Mouse (Mus musculus): ENCODE measurements around the gene Hoxd12. TPM values are rescaled to one million over a fixed set of nuclear protein-coding genes. Genes with fewer than 3 reads are reported as not detected.

The Hoxd12 gene
- polyA plus RNA-seq, 1 experiment from 2014 or later: 0.50 TPM

DNA sequence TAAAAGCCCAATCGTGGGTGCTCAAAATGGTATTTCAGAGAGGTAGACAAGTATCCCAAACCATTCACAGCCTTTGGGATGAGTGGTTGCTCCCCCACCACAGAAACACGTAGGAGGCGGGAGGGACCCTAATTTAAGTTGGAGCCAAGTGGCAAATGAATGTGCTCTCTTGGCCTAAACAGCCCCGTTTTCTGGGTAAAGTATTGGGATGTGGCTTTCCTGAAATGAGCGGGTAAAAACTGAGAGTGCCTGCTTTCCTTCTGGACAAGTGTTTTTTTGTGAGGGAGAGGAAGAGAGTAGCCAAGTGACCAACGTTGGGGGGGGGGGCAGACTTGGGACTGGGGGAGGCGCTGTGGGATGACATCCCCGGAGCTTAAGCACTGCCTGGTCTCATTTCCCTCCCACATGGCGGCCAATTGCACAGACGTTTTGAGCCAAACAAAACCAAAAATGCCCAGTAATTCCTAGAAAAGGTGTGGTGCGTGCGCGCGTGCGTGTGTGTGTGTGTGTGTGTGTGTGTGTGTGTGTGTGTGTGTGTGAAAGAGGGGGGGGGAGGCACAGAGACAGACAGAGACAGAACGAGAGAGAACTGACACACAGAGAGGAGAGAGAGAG, 36.2 kb downstream of the Hoxd12 start:
- H3K4me1 ChIP-seq (replicated peaks): peaks cover 58% of the 10 kb centered on the region
- peak overlapping the region; percentile 99 for H3K4me3 ChIP-seq
- H3K9ac ChIP-seq: peak overlapping the region; percentile 100
- H3K36me3 ChIP-seq: no peaks in the 10 kb centered on the region
- ATAC-seq (ENCODE audit: low read depth): no peak
- no peaks in the 10 kb centered on the region for H3K9me3 ChIP-seq
- no peaks in the 10 kb centered on the region for H3K27me3 ChIP-seq
- H3K4me2 ChIP-seq: peak overlapping the region; percentile 69
- H3K27ac ChIP-seq (replicated peaks): peak overlapping the region; percentile 100
- 1% methylated on average over 16 of the region's 16 CpGs for WGBS

DNA sequence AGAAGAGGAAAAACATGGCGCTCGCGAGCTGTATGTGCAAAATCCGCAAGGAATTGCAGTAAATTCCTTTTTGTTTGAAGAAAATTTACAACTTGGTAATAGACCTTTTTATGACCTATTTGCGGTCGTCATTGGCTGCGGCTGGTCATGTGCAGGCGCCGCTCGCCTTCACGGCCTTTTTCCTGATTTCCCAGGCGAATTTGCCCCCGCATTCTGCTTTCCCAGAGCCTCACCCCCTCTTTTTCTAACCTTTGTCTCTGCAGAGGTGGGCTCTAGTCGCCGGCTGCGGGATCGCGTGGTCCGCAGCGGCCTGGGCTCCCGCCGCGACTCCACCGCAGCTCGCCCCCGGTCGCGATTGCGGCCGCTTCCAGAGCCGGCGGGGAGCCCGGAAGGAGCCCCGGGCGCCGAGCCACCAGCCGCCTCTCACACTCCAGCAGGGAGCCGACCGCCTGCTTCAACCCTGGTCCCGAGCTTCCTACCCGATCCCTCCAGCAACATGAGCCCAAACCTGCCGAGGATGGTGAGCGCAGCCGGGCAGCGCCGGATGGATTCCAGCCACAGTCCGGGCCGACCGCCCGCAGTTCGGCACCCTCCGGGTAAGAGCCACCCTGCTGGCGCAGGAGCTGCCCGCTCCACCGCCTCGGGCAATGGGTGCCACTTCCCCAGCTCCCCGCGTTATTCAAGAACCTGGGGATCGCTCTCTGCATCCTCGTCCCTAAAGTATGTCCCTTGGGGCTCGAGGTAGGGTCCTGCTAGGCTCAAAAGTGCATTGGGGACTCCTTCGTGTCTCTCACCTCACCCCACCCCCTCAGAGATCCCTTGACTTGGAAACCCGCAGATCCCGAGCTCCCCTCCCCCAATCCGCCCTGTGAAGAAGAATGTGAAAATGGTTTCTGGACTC, 37.2 kb downstream of the Hoxd12 start, which contains the start of the genes Hoxd3 and Hoxd4:
TSS of gene Hoxd3 (plus strand) at position 207 of the 901 bp plus-strand sequence.
TSS of gene Hoxd4 (plus strand) at position 209 of the 901 bp plus-strand sequence.
- peak; percentile 71 for ATAC-seq (ENCODE audit: low read depth)
- WGBS: under 1% methylated on average over 65 of the region's 65 CpGs

DNA sequence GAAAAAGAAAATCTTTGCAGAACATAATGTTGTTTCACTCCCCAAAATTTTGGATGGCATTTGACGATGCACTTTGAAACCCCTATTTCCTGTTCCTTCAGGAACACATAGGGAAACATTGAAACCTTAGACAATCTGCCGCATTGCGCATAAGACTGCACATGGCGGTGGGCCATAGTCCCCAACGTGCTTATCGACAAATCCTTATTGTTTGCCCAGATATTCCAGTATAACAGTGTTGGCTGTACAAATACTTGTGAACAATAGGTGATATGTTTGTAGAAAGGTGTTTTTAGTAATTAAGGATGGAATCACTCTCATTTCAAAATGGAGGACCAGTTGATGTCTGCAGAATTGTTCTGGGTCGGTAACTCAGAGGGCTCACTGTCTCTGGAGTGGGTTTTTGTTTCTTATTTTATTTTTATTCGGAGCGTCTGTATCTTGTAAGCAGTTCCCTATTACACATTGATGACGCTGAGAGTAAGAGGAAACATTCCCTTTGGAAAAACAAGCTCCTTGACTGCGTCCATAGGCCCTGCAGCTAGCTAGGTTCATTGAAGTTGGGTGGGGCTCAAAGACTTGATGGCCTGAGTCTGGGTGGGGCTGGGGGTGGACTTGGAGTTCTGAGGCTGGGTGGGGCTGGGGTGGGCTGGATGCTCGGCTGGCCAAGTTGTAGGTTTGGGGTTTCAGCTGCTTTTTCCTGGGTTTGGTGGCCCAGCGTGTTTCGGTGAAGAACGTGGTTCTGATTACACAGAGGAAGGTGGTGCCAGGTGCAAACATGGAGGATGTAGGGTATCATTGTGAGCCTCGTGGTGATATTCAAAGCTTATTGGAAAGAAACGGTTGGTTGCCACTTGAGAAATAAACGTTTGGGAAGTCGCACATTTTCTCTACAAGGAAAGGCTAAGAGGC, 38.7 kb downstream of the Hoxd12 start:
- no peaks in the 10 kb centered on the region for H3K9me3 ChIP-seq
- H3K4me2 ChIP-seq: peak overlapping the region; percentile 69
- no peaks in the 10 kb centered on the region for H3K36me3 ChIP-seq
- peak overlapping the region; percentile 99 for H3K4me3 ChIP-seq
- no peak for ATAC-seq (ENCODE audit: low read depth)
- peaks cover 64% of the 10 kb centered on the region for H3K4me1 ChIP-seq (replicated peaks)
- H3K27ac ChIP-seq (replicated peaks): peak overlapping the region; percentile 100
- 4% methylated on average over 19 of the region's 19 CpGs for WGBS
- H3K27me3 ChIP-seq: no peaks in the 10 kb centered on the region
- peak overlapping the region; percentile 100 for H3K9ac ChIP-seq

More for the DNA sequence above, 37.2 kb downstream of the Hoxd12 start, which contains the start of the genes Hoxd3 and Hoxd4:
- H3K27me3 ChIP-seq: no peaks in the 10 kb centered on the region
- peak within 1 kb of the TSS; percentile 99 for H3K4me3 ChIP-seq
- peak within 1 kb of the TSS; percentile 69 for H3K4me2 ChIP-seq
- peak within 1 kb of the TSS; percentile 100 for H3K27ac ChIP-seq (replicated peaks)
- peaks cover 62% of the 10 kb centered on the region for H3K4me1 ChIP-seq (replicated peaks)
- H3K9ac ChIP-seq: peak within 1 kb of the TSS; percentile 100
- no peaks in the 10 kb centered on the region for H3K9me3 ChIP-seq
- no peaks in the 10 kb centered on the region for H3K36me3 ChIP-seq

- peak overlapping the region; percentile 99 for H3K4me3 ChIP-seq
- peak overlapping the region; percentile 100 for H3K9ac ChIP-seq
- H3K4me1 ChIP-seq (replicated peaks): peaks cover 64% of the 10 kb centered on the region
Measured at GRCm38 (mm10) chr2:74714156-74714789, 39.5 kb downstream of the Hoxd12 start.

DNA sequence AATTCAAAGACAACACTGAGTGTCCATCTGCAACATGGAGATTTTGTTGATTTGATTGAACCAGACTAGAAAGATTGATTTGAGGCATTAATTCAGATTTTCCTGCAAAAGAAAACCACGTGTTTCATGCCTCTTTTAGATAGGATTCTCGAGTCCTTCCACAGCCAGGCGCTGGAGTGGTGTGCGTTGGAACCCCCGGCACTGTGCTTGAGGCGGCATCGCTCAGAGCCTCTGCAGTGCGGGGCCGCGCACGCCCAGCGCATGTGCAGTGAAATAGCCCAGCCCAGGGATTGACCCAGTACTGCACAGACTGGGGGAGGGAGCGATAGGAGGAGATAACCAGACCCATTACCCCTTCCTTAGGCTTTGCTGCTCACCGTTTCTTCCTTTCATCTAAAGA, 40.1 kb downstream of the Hoxd12 start:
- Histone ChIP-seq H3K9me3 (no peaks in the 10 kb centered on the region), H3K27ac (replicated peaks) (peak overlapping the region; percentile 100), H3K4me1 (replicated peaks) (peaks cover 64% of the 10 kb centered on the region), H3K27me3 (no peaks in the 10 kb centered on the region), H3K9ac (peak overlapping the region; percentile 100), H3K36me3 (no peaks in the 10 kb centered on the region), H3K4me2 (peak overlapping the region; percentile 69), H3K4me3 (peak overlapping the region; percentile 99)
- under 1% methylated on average over 14 of the region's 14 CpGs for WGBS
- ATAC-seq (ENCODE audit: low read depth): peak; percentile 83

More at GRCm38 (mm10) chr2:74714156-74714789, 39.5 kb downstream of the Hoxd12 start:
- ATAC-seq (ENCODE audit: low read depth): no peak
- Histone ChIP-seq H3K27ac (replicated peaks) (peak overlapping the region; percentile 100), H3K9me3 (no peaks in the 10 kb centered on the region), H3K36me3 (no peaks in the 10 kb centered on the region), H3K4me2 (peak overlapping the region; percentile 69), H3K27me3 (no peaks in the 10 kb centered on the region)
- 2% methylated on average over 18 of the region's 18 CpGs for WGBS

GRCm38 (mm10) chr2:74715504-74716241, 40.9 kb downstream of the Hoxd12 start:
- Histone ChIP-seq H3K27me3 (no peaks in the 10 kb centered on the region), H3K4me2 (peak overlapping the region; percentile 69), H3K9ac (peak overlapping the region; percentile 100), H3K27ac (replicated peaks) (peak overlapping the region; percentile 100), H3K4me3 (peak overlapping the region; percentile 99), H3K4me1 (replicated peaks) (peaks cover 64% of the 10 kb centered on the region), H3K36me3 (no peaks in the 10 kb centered on the region), H3K9me3 (no peaks in the 10 kb centered on the region)
- peak; percentile 67 for ATAC-seq (ENCODE audit: low read depth)
- 1% methylated on average over 26 of the region's 26 CpGs for WGBS

DNA sequence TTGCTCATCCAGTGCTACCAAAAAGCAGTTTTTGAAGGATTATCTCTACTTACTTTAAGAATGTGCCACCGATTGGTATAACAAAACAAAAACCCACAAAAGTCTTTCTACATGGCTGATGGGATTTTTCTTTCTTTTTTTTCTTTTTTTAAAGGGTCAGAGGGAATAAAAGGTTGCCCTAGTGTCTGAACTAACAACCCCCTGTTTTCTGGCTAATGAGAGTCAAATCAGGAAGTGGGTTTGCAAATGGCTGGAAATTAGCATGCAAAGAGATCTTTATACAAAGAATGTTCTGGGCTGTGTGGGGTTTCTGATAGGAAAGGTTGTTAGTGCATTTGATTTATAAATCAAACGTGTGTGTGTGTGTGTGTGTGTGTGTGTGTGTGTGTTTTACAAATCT, 45.6 kb downstream of the Hoxd12 start:
- peaks cover 10% of the 10 kb centered on the region; the same call in 1 of the 2 replicates for H3K36me3 ChIP-seq
- ATAC-seq (ENCODE audit: low read depth): no peak
- peak overlapping the region; percentile 93 for H3K27ac ChIP-seq (replicated peaks)
- WGBS: 10% methylated on average over 2 of the region's 2 CpGs
- peak overlapping the region; percentile 74 for H3K4me2 ChIP-seq
- H3K4me1 ChIP-seq (replicated peaks): peaks cover 99% of the 10 kb centered on the region
- H3K9ac ChIP-seq: peak overlapping the region; percentile 80
- no peaks in the 10 kb centered on the region for H3K27me3 ChIP-seq
- H3K9me3 ChIP-seq: no peaks in the 10 kb centered on the region
- peak overlapping the region; percentile 46 for H3K4me3 ChIP-seq

DNA sequence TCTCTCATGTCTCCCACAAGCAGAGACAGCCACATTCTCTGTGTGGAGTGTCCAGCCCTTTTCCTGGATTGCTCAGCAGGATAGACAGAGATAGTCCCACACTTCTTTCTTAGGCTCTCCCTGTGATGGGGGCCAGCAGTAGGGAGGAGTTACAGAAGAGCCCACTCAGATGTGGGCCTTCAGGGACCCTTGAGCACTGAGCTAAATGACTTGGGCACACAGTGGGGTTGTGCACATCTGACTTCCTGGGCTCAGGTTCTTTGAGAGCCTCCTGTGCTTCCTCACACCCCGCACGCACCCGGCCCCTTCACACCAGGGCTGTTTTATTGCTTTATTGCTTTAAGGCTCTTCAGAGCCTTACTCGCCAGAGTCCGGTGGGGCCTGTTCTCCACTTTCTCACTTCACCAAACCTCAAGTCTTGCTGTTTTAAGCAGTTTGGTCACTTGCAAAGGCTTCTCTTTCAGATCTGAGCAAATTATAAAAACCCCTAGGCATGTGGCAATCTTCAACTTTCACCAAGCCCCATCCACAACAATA, 46.2 kb downstream of the Hoxd12 start:
- no peaks in the 10 kb centered on the region for H3K27me3 ChIP-seq
- peak overlapping the region; percentile 93 for H3K27ac ChIP-seq (replicated peaks)
- H3K36me3 ChIP-seq: peaks cover 15% of the 10 kb centered on the region; the same call in 1 of the 2 replicates
- no peak; the same call in 1 of the 2 replicates for ATAC-seq (ENCODE audit: low read depth)
- no peaks in the 10 kb centered on the region for H3K9me3 ChIP-seq
- peak overlapping the region; percentile 74 for H3K4me2 ChIP-seq
- H3K9ac ChIP-seq: peak overlapping the region; percentile 80
- H3K4me1 ChIP-seq (replicated peaks): peaks cover 100% of the 10 kb centered on the region
- 5% methylated on average over 5 of the region's 5 CpGs for WGBS
- H3K4me3 ChIP-seq: peak overlapping the region; percentile 46

DNA sequence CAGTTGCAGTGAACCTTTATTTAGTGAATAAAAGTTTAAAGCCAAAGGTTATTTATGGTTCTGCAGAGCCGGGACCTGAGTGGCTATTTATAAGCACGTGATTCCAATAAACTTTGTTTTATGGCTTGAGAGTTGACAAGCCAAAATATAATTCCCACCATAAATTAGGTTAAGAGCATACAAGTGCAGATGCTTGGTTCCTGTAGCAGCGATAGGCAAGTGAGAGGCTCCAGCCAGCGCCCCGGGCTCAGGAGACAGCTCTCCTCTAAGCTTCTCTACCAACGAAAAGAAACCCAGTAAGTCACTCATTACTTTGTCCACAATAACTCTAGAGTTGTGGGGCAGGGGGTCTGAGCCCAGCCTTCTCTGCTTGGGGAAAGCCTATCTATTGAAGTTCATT, 47.1 kb downstream of the Hoxd12 start:
- Histone ChIP-seq H3K4me3 (peak overlapping the region; percentile 46), H3K4me2 (peak overlapping the region; percentile 74)
- peak; percentile 32 for ATAC-seq (ENCODE audit: low read depth)

DNA sequence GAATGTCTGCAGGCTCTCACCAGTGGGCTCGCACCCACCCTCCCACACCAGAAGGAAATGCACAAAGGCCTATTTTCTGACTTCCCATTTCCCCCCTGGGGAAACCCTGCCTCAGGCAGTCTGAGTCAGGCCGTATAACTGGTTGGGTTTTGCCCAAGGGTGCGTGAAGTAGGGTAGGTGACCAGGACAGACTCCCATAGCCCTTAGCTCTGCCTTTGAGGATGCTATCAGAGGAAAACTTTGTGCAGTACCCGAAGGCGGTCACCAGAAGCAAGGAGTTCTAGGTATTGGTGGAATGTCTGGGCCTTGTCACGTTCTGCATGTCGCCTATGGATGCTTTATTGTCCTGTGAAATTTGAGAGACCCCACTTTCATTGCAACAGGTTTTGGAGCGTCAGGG, 48.1 kb downstream of the Hoxd12 start:
- peaks cover 100% of the 10 kb centered on the region for H3K4me1 ChIP-seq (replicated peaks)
- H3K9me3 ChIP-seq: no peaks in the 10 kb centered on the region
- peak overlapping the region; percentile 80 for H3K9ac ChIP-seq
- H3K36me3 ChIP-seq: peaks cover 33% of the 10 kb centered on the region
- peak overlapping the region; percentile 93 for H3K27ac ChIP-seq (replicated peaks)
- H3K27me3 ChIP-seq: no peaks in the 10 kb centered on the region
- no peak for ATAC-seq (ENCODE audit: low read depth)
- peak overlapping the region; percentile 46 for H3K4me3 ChIP-seq
- peak overlapping the region; percentile 74 for H3K4me2 ChIP-seq
- WGBS: 6% methylated on average over 8 of the region's 8 CpGs

More for the DNA sequence above, 47.1 kb downstream of the Hoxd12 start:
- Histone ChIP-seq H3K27ac (replicated peaks) (peak overlapping the region; percentile 93), H3K9ac (peak overlapping the region; percentile 80), H3K9me3 (no peaks in the 10 kb centered on the region), H3K36me3 (peaks cover 23% of the 10 kb centered on the region; the same call in 1 of the 2 replicates), H3K27me3 (no peaks in the 10 kb centered on the region), H3K4me1 (replicated peaks) (peaks cover 100% of the 10 kb centered on the region)
- 2% methylated on average over 6 of the region's 6 CpGs for WGBS
